Mouse (Mus musculus): ENCODE results near the gene Nasp.

Gene Nasp

GRCm38 (mm10) chr4:116635197-116635596, 7.5 kb upstream of the Nasp start:
- DNase-seq (ENCODE audit: low read depth): no peak

GRCm38 (mm10) chr4:116627359-116627716, 403 bp downstream of the Nasp start:
- DNase-seq (ENCODE audit: low read depth): peak; percentile 85

GRCm38 (mm10) chr4:116626658-116627358, 933 bp downstream of the Nasp start:
- peak; percentile 91 for DNase-seq (ENCODE audit: low read depth)

DNA sequence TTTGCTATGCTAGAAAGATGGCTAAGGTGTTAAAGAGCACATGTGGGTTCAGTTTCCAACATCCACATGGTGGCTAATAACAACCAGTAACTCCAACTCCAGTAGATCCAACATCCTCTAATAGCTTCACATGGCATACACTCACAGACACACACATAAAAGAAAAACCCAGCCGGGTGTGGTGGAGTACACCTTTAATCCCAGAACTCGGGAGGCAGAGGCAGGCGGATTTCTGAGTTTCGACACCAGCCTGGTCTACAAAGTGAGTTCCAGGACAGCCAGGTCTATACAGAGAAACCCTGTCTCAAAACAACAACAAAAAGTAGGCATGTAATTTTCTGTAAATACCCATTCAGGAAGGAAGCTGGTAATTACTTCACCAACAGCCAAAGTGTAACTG, 2.9 kb downstream of the Nasp start:
- no peak for DNase-seq (ENCODE audit: low read depth)

GRCm38 (mm10) chr4:116615237-116615636, 12.5 kb downstream of the Nasp start:
- no peak for DNase-seq (ENCODE audit: low read depth)

- DNase-seq (ENCODE audit: low read depth): no peak
Measured at GRCm38 (mm10) chr4:116612621-116613020, 15.1 kb downstream of the Nasp start.

DNA sequence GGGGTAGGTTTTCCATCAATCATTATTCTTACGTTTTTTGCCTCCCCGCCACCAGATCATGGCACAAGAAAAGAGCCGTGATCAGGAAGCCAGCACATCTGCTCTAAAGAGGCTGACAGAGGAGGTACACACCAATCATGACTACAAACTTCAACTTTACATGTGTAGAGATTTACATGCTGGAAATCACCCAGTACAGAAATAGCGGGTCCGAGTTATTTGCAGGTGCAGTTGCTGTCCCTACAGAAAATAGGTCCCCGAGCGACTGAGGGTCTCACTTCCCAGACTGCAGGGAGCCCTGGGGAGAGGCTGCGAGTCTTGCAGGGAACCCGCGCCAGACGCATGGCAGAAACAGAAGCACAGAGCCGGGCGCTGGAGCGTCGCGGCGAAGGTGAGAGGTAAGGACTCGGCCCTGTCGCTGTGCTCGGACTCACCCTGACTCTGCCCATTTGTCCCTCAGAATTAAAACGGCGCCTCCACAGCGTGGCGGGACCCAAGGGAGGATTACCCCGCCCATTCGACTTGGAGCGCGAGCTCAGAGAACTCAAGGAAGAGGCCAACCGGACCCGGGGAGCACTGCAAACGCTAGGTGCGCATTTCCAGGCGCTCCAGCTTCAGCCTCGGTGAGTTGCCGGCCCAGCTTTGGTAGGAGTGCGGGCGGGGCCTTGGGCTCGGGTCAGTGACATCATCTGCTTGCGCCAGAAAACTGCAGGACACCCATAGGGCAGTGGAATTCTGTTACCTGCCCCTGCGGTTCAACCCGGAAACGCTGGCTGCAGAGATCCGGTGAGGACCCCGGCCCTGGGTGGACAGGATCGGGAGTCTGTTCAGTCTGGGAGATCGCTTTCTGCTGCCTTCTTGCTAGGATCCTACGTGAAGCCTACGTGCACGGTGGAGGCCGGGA, 30.5 kb downstream of the Nasp start:
- peak; percentile 87 for DNase-seq (ENCODE audit: low read depth)

- no peak for DNase-seq (ENCODE audit: low read depth)
Measured at GRCm38 (mm10) chr4:116596379-116596778, 31.4 kb downstream of the Nasp start, which contains the start of gene Ccdc17. Ccdc17 (plus strand) TSS chr4:116596654.

- no peak for DNase-seq (ENCODE audit: low read depth)
Measured at GRCm38 (mm10) chr4:116595793-116596192, 31.9 kb downstream of the Nasp start.

DNA sequence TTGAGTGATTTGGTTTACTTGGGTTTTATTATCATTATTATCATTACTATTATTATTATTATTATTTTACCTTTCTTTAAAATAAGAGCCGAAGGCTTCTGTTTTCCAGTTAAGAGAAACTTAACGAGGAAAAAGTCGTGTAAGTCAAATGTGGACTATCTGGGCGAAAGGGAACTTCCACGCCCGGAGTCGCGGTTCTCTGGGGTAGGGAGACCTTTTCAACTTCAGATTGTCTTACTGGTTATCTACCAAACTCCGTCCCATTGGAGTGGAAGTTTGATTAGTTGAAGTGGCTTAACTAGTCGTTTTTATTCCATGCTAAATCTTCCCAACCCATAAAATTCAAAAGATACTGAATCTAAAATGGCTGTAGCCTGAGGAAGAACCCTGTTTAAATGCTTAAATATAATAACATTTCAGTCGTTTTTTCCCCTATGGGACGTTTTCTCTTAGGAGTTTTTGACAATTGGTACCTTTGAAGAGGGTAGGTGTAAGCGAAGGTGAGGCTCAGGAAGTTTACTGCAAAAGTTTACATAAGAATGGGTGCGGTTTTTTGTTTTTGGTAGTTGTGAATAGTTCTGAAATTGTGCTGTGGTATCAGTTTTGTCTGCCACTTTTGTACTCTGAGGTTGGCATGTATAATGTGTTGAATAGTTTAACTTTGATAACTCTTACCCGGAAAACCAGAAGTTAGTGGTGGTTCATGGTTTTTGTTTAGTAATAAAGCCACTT, 69.4 kb downstream of the Nasp start:
- peak; percentile 34 for DNase-seq (ENCODE audit: low read depth)

DNA sequence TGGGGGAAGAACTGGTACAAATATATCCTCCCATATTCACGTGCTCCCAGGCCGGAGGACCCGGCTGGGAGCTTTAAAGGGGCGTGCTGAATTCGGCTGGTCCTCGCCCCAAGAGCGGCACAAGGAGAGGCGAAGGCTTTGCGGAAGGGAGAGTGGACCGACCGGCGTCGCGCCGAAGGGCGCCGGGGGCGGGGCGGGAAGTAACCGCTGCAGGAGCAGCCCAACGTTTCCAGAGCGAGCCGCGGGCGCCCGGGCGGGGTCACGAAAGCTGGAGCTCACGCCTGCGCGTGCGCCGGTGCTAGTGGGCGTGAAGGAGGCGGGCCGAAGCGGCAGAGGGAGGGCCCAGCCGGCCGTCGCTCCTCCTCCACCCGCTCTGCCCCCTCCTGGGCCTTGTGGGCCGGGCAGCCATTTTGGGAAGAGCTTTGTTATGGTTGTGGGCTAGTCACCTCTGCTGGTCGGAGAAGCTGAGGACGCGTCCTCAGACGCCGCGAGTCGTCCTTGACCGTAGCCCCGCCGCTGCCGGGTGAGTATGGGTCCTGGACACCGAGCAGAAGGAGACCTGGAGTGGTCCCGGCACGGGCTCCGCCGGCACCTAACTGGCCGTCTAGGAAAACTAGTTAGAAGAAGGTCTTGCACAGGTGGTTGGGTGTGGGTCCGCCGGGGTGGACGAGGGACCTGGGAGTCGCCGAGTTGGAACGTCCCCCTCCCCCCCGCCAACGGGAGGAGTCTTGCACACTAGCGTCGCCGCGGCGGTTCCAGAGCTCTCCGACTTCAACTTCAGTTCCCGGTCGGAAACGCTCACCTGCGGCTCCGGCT, 70.2 kb downstream of the Nasp start, which contains the start of gene Gpbp1l1:
Gpbp1l1 (plus strand) TSS at position 353 of the 816 bp plus-strand sequence.
- peak; percentile 88 for DNase-seq (ENCODE audit: low read depth)

DNA sequence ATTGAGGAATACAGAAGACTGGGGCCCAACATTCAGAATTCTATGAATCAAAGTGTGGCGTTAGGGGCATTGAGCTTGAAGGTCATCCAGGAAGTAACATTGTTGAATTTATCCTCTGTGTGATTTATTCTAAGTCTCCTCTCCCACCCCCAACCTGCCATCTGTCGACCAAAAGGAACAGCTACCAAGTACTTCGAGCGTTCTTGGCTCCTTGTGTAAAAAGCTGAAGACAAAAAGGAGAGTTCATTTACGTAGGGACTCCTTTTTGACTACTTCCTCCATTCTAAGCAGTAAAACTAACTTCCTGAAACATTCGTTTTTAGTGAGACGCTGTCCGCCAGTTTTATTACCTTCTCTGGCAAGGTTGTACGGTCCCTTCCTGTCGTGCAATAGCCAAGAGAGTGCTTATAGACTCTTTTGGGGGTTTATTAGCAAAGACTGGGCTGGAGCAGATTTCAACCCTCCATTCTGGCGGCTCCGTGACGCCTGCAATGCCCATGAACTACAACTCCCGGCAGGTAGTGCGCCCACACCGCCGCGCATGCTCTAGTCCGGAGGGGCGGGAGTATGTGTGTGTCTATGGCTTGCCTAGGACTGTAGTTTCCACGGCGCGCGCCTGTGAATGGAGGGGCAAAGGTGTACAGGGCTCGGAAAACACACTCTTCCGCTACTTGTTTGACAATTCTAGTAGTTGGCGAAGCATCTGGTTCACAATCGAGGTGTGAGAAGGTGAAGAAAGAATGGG, 71.0 kb downstream of the Nasp start:
- DNase-seq (ENCODE audit: low read depth): peak; percentile 90

- DNase-seq (ENCODE audit: low read depth): peak; percentile 83
Measured at GRCm38 (mm10) chr4:116555413-116556300, 72.1 kb downstream of the Nasp start, which contains the start of gene Tmem69. Tmem69 (minus strand) TSS chr4:116555936.

- DNase-seq (ENCODE audit: low read depth): no peak
Measured at GRCm38 (mm10) chr4:116553035-116553434, 74.7 kb downstream of the Nasp start.
